ENCODE assay signal across 29 mouse cellular contexts in genomic region chr10:70325518-70325917, GRCm38 (mm10).
A peak's percentile ranks its signal among the peaks of the same experiment; 100 is the strongest.
DNase-seq lines count a peak whose midpoint lies in the region; ATAC-seq and TF ChIP-seq lines count a peak whose summit lies in the region.
"Had no signal": no experiment of that assay in that cellular context is flagged by ENCODE, and none has a peak within 500 bp of the region (broad histone marks: within the 10 kb centered on the region; RNA-seq: fewer than 3 reads in every experiment).

No protein-coding gene starts in this region.

- H3K4me3 ChIP-seq in layer of hippocampus, adult 2 months = no peak overlapping the region
- H3K4me3 ChIP-seq: embryonic facial prominence, embryonic 10.5 days; embryonic facial prominence, embryonic 13.5 days; erythroblast, embryonic 14.5 days; forebrain, embryonic 12.5 days; forebrain, embryonic 15.5 days; heart, adult 2 months; heart, embryonic 10.5 days; heart, embryonic 13.5 days had no signal

- no peak for ATAC-seq in CD4-positive, CD25-positive, alpha-beta regulatory T cell, adult 4 months
- ATAC-seq: activated CD4-positive, CD25-positive, alpha-beta regulatory T cell, adult 4 months; forebrain, embryonic 15.5 days; hindbrain, postnatal 0 days; inflammation-experienced regulatory T-cells, adult 6 months; intestine, embryonic 16.5 days had no signal

- TF ChIP-seq CTCF in layer of hippocampus, adult 2 months (conservative IDR thresholded peaks at IDR 0.05) = no peak

- DNase-seq in ES-CJ7 (ENCODE audit: low read depth, low spot score) = peak; percentile 98
- DNase-seq in R1 (ENCODE audit: low read depth, low spot score) = peak; percentile 99
- DNase-seq in embryo, embryonic 10.5 days (ENCODE audit: low spot score) = peak; percentile 12
- DNase-seq in left cerebral cortex, adult 11 months (ENCODE audit: low spot score) = no peak
- no peak for DNase-seq in layer of hippocampus, adult 2 months (ENCODE audit: low spot score in 2 of 2)
- DNase-seq: adrenal gland, adult 8-10 months; adrenal gland, postnatal 36 days; cerebellum, adult 2 months; cerebellum, adult 9-11 months; cerebellum, postnatal 25 days; gastrocnemius, postnatal 10 days; gastrocnemius, postnatal 36 days; heart, adult 2 months; heart, postnatal 14 days; heart, postnatal 4 days; kidney, adult 18-20 months had no signal

- no peak overlapping the region for H3K27ac ChIP-seq in layer of hippocampus, adult 2 months
- H3K27ac ChIP-seq: embryonic facial prominence, embryonic 10.5 days; embryonic facial prominence, embryonic 13.5 days; forebrain, embryonic 12.5 days; forebrain, embryonic 15.5 days; heart, adult 2 months; heart, embryonic 10.5 days; heart, embryonic 13.5 days; hindbrain, embryonic 14.5 days; hindbrain, postnatal 0 days had no signal

Comparison
In these comparisons a context has a peak if more than half of its experiments do, and no peak if none do; other contexts are left out.
1. DNase-seq: peak in ES-CJ7 (single experiment), R1 (single experiment) and embryo, embryonic 10.5 days (single experiment); none in left cerebral cortex, adult 11 months (single experiment) and layer of hippocampus, adult 2 months (0 of 2).